Mouse (Mus musculus) C2C12 (cell line): ENCODE measurements at regions not wholly inside any gene's neighbourhood (a gene's known extent, or its start where the extent isn't known, plus 50 kb on each side); places are given as distances from the start of the nearest gene placed in this dataset.

Experiments used
- CEBPB ChIP-seq: IDR thresholded peaks from one replicate; pipeline ENCODE4 v1.6.1; 2011; ENCODE audit warnings: low read depth, mild to moderate bottlenecking, control low read depth, moderate library complexity
- CTCF ChIP-seq: IDR thresholded peaks from one replicate; pipeline ENCODE4 v1.5.1; 2011; ENCODE audit not compliant: control insufficient read depth, insufficient read depth, insufficient read length
- FOSL1 ChIP-seq: IDR thresholded peaks from one replicate; pipeline ENCODE4 v1.8.0; 2011; ENCODE audit warnings: mild to moderate bottlenecking, low read length; ENCODE audit not compliant: poor library complexity, insufficient read depth, severe bottlenecking
- USF1 ChIP-seq: IDR thresholded peaks from one replicate; pipeline ENCODE4 v1.6.1; 2011; ENCODE audit warnings: low read depth, mild to moderate bottlenecking, control low read depth, moderate library complexity

- TF ChIP-seq CTCF = no peak
- no peak for TF ChIP-seq USF1
- TF ChIP-seq CEBPB = no peak
- no peak for TF ChIP-seq FOSL1
Observed at GRCm38 (mm10) chr7:70744296-70744695, 377.8 kb upstream of the Nr2f2 start.
